ENCODE assay signal across 11 mouse cellular contexts in genomic region chr1:133613817-133614216, GRCm38 (mm10). TPM values are rescaled to one million over a fixed set of nuclear protein-coding genes. Genes with fewer than 3 reads are reported as not detected.
DNase-seq lines count a peak whose midpoint lies in the region; ATAC-seq and TF ChIP-seq lines count a peak whose summit lies in the region.
"Had no signal": no experiment of that assay in that cellular context is flagged by ENCODE, and none has a peak within 500 bp of the region (broad histone marks: within the 10 kb centered on the region; RNA-seq: fewer than 3 reads in every experiment).

No protein-coding gene starts in this region.

- H3K27ac ChIP-seq in heart, embryonic 11.5 days (ENCODE audit: low read depth, low read length) = no peak overlapping the region
- no peak overlapping the region for H3K27ac ChIP-seq in midbrain, postnatal 0 days (ENCODE audit: low read depth, low read length)
- H3K27ac ChIP-seq in midbrain, embryonic 10.5 days (replicated peaks) = no peak overlapping the region
- H3K27ac ChIP-seq in stomach, postnatal 0 days (replicated peaks) = no peak overlapping the region
- H3K27ac ChIP-seq: hindbrain, embryonic 13.5 days had no signal

- no peaks in the 10 kb centered on the region for H3K27me3 ChIP-seq in heart, embryonic 11.5 days (ENCODE audit: control insufficient read depth, insufficient read depth, low read length)
- H3K27me3 ChIP-seq in midbrain, postnatal 0 days (ENCODE audit: insufficient read depth, low read length) = no peaks in the 10 kb centered on the region
- no peaks in the 10 kb centered on the region for H3K27me3 ChIP-seq in midbrain, embryonic 10.5 days (ENCODE audit: low read depth, poor library complexity, severe bottlenecking)
- no peaks in the 10 kb centered on the region for H3K27me3 ChIP-seq in stomach, postnatal 0 days (ENCODE audit: control insufficient read depth, insufficient read depth, low read length)
- H3K27me3 ChIP-seq: hindbrain, embryonic 13.5 days had no signal

- H3K36me3 ChIP-seq in heart, embryonic 11.5 days (ENCODE audit: control insufficient read depth, insufficient read depth, low read length) = 0 out of 2 replicates have a peak, but pooled peaks cover 2% of the 10 kb centered on the region
- peaks cover 2% of the 10 kb centered on the region; the same call in 1 of the 2 replicates for H3K36me3 ChIP-seq in midbrain, postnatal 0 days (ENCODE audit: insufficient read depth, low read length)
- peaks cover 24% of the 10 kb centered on the region for H3K36me3 ChIP-seq in midbrain, embryonic 10.5 days
- no peaks in the 10 kb centered on the region for H3K36me3 ChIP-seq in stomach, postnatal 0 days (ENCODE audit: control insufficient read depth, insufficient read depth, low read length)

- H3K9ac ChIP-seq in heart, embryonic 11.5 days (ENCODE audit: low read depth, low read length) = no peak overlapping the region
- H3K9ac ChIP-seq in midbrain, postnatal 0 days (replicated peaks; ENCODE audit: low read length, poor library complexity, severe bottlenecking) = 0 out of 2 replicates have a peak overlapping the region, but pooled peaks have one; percentile 13
- H3K9ac ChIP-seq in stomach, postnatal 0 days (ENCODE audit: low read length) = no peak overlapping the region
- H3K9ac ChIP-seq: hindbrain, embryonic 13.5 days had no signal

- no peaks in the 10 kb centered on the region for H3K4me1 ChIP-seq in heart, embryonic 11.5 days (ENCODE audit: control insufficient read depth, insufficient read depth, low read length)
- H3K4me1 ChIP-seq in midbrain, postnatal 0 days (ENCODE audit: insufficient read depth, low read length) = no peaks in the 10 kb centered on the region; the same call in 1 of the 2 replicates
- H3K4me1 ChIP-seq in midbrain, embryonic 10.5 days = peaks cover 8% of the 10 kb centered on the region
- no peaks in the 10 kb centered on the region for H3K4me1 ChIP-seq in stomach, postnatal 0 days (replicated peaks; ENCODE audit: control insufficient read depth, insufficient read depth)

- WGBS in heart, embryonic 11.5 days (ENCODE audit: insufficient replicate concordance) = 68% methylated on average over 3 of the region's 3 CpGs
- WGBS in midbrain, postnatal 0 days = 76% methylated on average over 3 of the region's 3 CpGs
- 72% methylated on average over 3 of the region's 3 CpGs for WGBS in midbrain, embryonic 10.5 days
- WGBS in stomach, postnatal 0 days = 87% methylated on average over 3 of the region's 3 CpGs

- H3K4me3 ChIP-seq in heart, embryonic 11.5 days (ENCODE audit: low read depth, low read length) = no peak overlapping the region
- H3K4me3 ChIP-seq in midbrain, postnatal 0 days (ENCODE audit: low read depth, low read length) = no peak overlapping the region
- no peak overlapping the region for H3K4me3 ChIP-seq in midbrain, embryonic 10.5 days
- H3K4me3 ChIP-seq in stomach, postnatal 0 days (ENCODE audit: low read depth, low read length) = no peak overlapping the region
- H3K4me3 ChIP-seq: hindbrain, embryonic 13.5 days had no signal

- ATAC-seq in heart, embryonic 11.5 days (replicated peaks; ENCODE audit: insufficient number of reproducible peaks, low FRiP score, low TSS enrichment) = no peak
- no peak for ATAC-seq in midbrain, postnatal 0 days (ENCODE audit: low FRiP score)
- ATAC-seq in stomach, postnatal 0 days (ENCODE audit: low FRiP score, low TSS enrichment) = no peak

- H3K9me3 ChIP-seq in heart, embryonic 11.5 days (replicated peaks; ENCODE audit: control insufficient read depth, low read length) = no peaks in the 10 kb centered on the region
- H3K9me3 ChIP-seq in midbrain, postnatal 0 days (ENCODE audit: low read length) = no peaks in the 10 kb centered on the region
- H3K9me3 ChIP-seq in midbrain, embryonic 10.5 days (replicated peaks) = no peaks in the 10 kb centered on the region
- no peaks in the 10 kb centered on the region for H3K9me3 ChIP-seq in stomach, postnatal 0 days (ENCODE audit: control insufficient read depth, low read length)
- H3K9me3 ChIP-seq: hindbrain, embryonic 13.5 days had no signal

- H3K4me2 ChIP-seq in heart, embryonic 11.5 days = no peak overlapping the region
- no peak overlapping the region for H3K4me2 ChIP-seq in midbrain, postnatal 0 days (ENCODE audit: low read depth, low read length, poor library complexity, severe bottlenecking)
- H3K4me2 ChIP-seq in stomach, postnatal 0 days (replicated peaks; ENCODE audit: low read depth) = no peak overlapping the region
- H3K4me2 ChIP-seq: hindbrain, embryonic 13.5 days had no signal

- TF ChIP-seq CTCF in midbrain, postnatal 0 days (IDR thresholded peaks at IDR 0.05) = peak; percentile 60
- TF ChIP-seq CTCF in stomach, postnatal 0 days (IDR thresholded peaks at IDR 0.05; ENCODE audit: low read depth) = peak; percentile 59

- peak; percentile 53 for DNase-seq in heart, adult 11 months
- no peak for DNase-seq in midbrain, postnatal 0 days (ENCODE audit: low spot score)
- DNase-seq in midbrain, embryonic 10.5 days (ENCODE audit: low spot score) = no peak
- DNase-seq in brain, adult 2 months (ENCODE audit: low read depth, low spot score) = peak; percentile 6
- no peak for DNase-seq in stomach, postnatal 0 days (ENCODE audit: low spot score)
- DNase-seq in urinary bladder, adult 18-20 months (ENCODE audit: low spot score in 2 of 2) = no peak
- DNase-seq in left cerebral cortex, adult 9 months (ENCODE audit: low spot score in 2 of 2) = no peak
- DNase-seq: gastrocnemius, postnatal 10 days; layer of hippocampus, adult 9-11 months had no signal

- no peak for TF ChIP-seq EP300 in stomach, postnatal 0 days (optimal IDR thresholded peaks at IDR 0.05)

RNA-seq across cellular contexts. Expression of gene Snrpe, which starts 3.7 kb away (rescaled TPM):
- 489 and 500 TPM in 2 replicates for polyA plus RNA-seq in heart, embryonic 11.5 days (2014; fragmentation: Nextera tagmentation; extraction: Ambion mirVana)
- total RNA-seq in midbrain, postnatal 0 days (2014; rRNA removed) = 89.9 and 123 TPM in 2 replicates
- polyA plus RNA-seq in midbrain, postnatal 0 days (2015; fragmentation: Nextera tagmentation; extraction: Ambion mirVana) = 349 and 362 TPM in 2 replicates
- polyA plus RNA-seq in midbrain, embryonic 10.5 days (2016; fragmentation: Nextera tagmentation; extraction: Ambion mirVana) = 859 and 932 TPM in 2 replicates
- 348 and 359 TPM in 2 replicates for polyA plus RNA-seq in stomach, postnatal 0 days (2015; fragmentation: Nextera tagmentation; extraction: Ambion mirVana)

RNA-seq across cellular contexts. Expression of gene Zbed6, which starts 46.9 kb away (rescaled TPM):
- not detected in 2 replicates for polyA plus RNA-seq in heart, embryonic 11.5 days (2014; fragmentation: Nextera tagmentation; extraction: Ambion mirVana)
- total RNA-seq in midbrain, postnatal 0 days (2014; rRNA removed) = 6.6 and 9.4 TPM in 2 replicates
- 0.23 TPM in 1 of 2 replicates, not detected in the other for polyA plus RNA-seq in midbrain, postnatal 0 days (2015; fragmentation: Nextera tagmentation; extraction: Ambion mirVana)
- polyA plus RNA-seq in midbrain, embryonic 10.5 days (2016; fragmentation: Nextera tagmentation; extraction: Ambion mirVana) = not detected in 2 replicates
- not detected in 2 replicates for polyA plus RNA-seq in stomach, postnatal 0 days (2015; fragmentation: Nextera tagmentation; extraction: Ambion mirVana)
- polyA plus RNA-seq: hindbrain, embryonic 13.5 days had no signal

RNA-seq across cellular contexts. Expression of gene Gm38394, which starts 47.3 kb away (rescaled TPM):
- polyA plus RNA-seq in heart, embryonic 11.5 days (2014; fragmentation: Nextera tagmentation; extraction: Ambion mirVana) = 7.0 and 8.4 TPM in 2 replicates
- 6.0 and 7.6 TPM in 2 replicates for total RNA-seq in midbrain, postnatal 0 days (2014; rRNA removed)
- polyA plus RNA-seq in midbrain, postnatal 0 days (2015; fragmentation: Nextera tagmentation; extraction: Ambion mirVana) = 1.3 and 1.6 TPM in 2 replicates
- 3.5 and 3.8 TPM in 2 replicates for polyA plus RNA-seq in midbrain, embryonic 10.5 days (2016; fragmentation: Nextera tagmentation; extraction: Ambion mirVana)
- polyA plus RNA-seq in stomach, postnatal 0 days (2015; fragmentation: Nextera tagmentation; extraction: Ambion mirVana) = 2.4 and 2.7 TPM in 2 replicates

Comparison
In these comparisons a context has a peak if more than half of its experiments do, and no peak if none do; other contexts are left out.
1. DNase-seq: peak in heart, adult 11 months (single experiment) and brain, adult 2 months (single experiment); none in midbrain, postnatal 0 days (single experiment), midbrain, embryonic 10.5 days (single experiment), stomach, postnatal 0 days (single experiment), urinary bladder, adult 18-20 months (0 of 2) and left cerebral cortex, adult 9 months (0 of 2).